Mouse (Mus musculus) gastrocnemius, postnatal 14 days (tissue): ENCODE measurements around the gene Naxe. TPM values are rescaled to one million over a fixed set of nuclear protein-coding genes. Genes with fewer than 3 reads are reported as not detected.

Source experiments
- DNase-seq: peaks from one replicate; pipeline ENCODE4 v3.0.0; 2021; ENCODE audit warnings: mixed read lengths
- intact Hi-C: fragments of 180-260 bp; cut with DNase I; formaldehyde crosslinking; loops from one replicate; pipeline ENCODE4 v1.15.1; 2025; ENCODE audit warnings: low total_unique reads
- total RNA-seq, 2 experiments: library from RNA; stranded (reverse); gene quantifications; 2 replicates each; pipeline ENCODE4 v1.2.3; 2021

Naxe gene
- total RNA-seq, 2 experiments from 2014 or later: 47.1 to 47.4 TPM

DNA sequence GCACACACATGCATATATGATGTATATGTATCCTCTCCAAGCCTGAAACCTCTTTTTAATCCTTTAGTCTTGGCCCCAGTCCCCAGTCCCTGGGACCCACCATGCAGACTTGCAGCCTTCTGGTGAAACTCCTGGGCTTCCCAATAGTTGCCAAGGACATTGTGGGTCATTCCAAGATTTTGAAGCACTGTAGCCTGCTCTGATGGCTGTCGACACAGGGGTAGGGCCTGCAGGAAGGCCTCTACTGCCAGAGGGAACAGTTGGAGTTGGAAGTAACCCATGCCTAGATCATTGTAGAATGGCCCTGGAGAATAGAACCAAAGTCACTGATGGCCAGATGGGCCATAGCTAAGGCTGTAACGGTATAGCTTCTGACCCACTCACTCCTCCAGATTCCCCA is 16.1 kb upstream of the Naxe start:
- DNase-seq: no peak
- intact Hi-C loops: no loop called here

- no peak for DNase-seq
- intact Hi-C loops: loop anchor here (2.0 kb wide), 1 partner anchor 63 kb away; no protein-coding TSS in a partner anchor
Observed at GRCm38 (mm10) chr3:88073631-88074030, 15.3 kb upstream of the Naxe start.

- intact Hi-C loops: loop anchor here (2.0 kb wide), 1 partner anchor 61 kb away; no protein-coding TSS in a partner anchor
Observed at GRCm38 (mm10) chr3:88071783-88072182, 13.5 kb upstream of the Naxe start.

GRCm38 (mm10) chr3:88068386-88068785 is 10.1 kb upstream of the Naxe start:
- intact Hi-C loops: no loop called here
- DNase-seq: no peak

More at GRCm38 (mm10) chr3:88071783-88072182, 13.5 kb upstream of the Naxe start:
- DNase-seq: peak; percentile 82

- no peak for DNase-seq
- intact Hi-C loops: loop anchor here (10.0 kb wide), 1 partner anchor 112 kb away; the partner anchor contains the start of gene Crabp2
Observed at GRCm38 (mm10) chr3:88057030-88057429, 1.3 kb downstream of the Naxe start.

GRCm38 (mm10) chr3:88049532-88049931 is 8.8 kb downstream of the Naxe start:
- intact Hi-C loops: no loop called here
- DNase-seq: no peak

- intact Hi-C loops: no loop called here
- peak; percentile 84 for DNase-seq
Observed at GRCm38 (mm10) chr3:88042661-88043421, 15.5 kb downstream of the Naxe start, which contains the start of gene Gpatch4. Gene Gpatch4 (plus strand): TSS chr3:88043108.

GRCm38 (mm10) chr3:88035561-88036293 is 22.6 kb downstream of the Naxe start:
- intact Hi-C loops: no loop called here
- DNase-seq: no peak

GRCm38 (mm10) chr3:88033506-88033905 is 24.8 kb downstream of the Naxe start:
- DNase-seq: no peak
- intact Hi-C loops: no loop called here

DNA sequence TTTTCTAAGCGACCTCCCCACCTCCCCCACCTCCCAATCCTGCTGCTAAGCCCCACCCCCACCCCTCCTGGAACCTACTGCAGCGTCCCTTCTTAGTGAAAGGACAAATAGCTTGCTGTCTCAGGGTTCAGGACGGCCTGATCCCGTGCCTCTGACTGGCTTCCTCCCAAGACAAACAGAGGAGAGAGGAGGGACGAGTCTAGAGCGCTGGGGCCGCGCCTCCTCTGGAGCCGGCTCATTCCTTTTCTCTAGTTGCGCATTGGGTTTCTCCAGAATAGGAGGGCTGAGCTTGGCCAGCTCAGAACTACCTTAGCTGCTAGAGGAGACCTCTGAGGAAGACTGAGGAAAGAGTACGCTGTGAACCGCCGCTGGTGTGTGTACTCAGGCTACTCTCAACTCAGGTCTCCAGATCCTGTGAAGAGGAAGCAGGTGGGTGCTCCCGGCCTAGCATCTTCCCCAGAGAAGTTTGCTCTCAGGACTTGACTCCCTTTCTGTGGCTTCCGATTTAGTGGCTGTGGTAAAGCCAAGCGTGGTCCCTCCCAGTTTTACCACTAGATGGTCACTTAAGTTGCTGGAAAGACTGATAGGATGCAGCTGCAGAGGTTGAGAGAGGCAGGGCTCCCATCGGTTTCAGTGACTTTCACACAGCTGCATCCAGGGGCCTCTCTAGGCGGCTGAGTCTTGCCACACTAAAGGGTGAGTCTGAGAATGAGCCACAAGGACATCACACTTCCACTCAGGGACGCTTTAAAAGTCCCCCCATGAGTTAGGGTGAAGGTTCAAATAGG is 27.5 kb downstream of the Naxe start:
- intact Hi-C loops: no loop called here
- no peak for DNase-seq

DNA sequence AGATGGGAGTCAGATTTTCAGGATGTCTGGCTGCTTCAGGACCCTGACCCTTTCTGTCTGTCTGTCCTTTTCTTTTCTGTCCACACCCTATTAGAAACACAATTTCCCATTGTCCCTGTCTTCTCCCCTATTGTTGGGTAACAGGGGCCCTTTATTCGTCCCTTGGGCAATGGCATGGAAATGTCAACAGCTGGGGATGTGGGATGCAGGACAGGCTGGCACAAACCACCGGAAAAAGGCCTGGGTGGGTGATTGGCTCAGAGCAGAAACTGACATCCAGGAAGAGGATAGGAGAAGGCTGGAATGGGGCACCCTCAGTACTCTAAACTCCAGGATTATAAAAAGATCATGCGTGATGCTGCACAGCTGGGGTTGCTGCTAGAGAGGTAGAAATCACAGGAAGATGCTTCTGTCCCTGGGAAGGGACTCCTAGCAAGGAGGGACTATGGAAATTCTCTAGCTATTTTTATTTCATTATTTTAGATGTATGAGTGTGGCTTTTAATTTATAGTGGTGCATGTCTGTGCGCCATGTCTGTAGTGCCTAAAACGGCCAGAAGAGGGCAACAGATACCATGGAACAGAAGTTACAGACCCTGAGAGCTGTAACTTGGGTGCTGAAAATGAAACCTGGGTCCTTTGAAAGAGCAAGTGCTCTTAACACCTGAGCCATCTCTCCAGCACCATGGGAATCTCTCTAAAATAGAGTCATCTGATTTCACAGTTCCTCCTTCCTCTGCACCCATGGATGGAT is 30.7 kb downstream of the Naxe start, which contains the start of gene Hapln2:
Gene Hapln2 (minus strand): TSS at position 150 of the 753 bp plus-strand sequence.
- intact Hi-C loops: no loop called here

DNA sequence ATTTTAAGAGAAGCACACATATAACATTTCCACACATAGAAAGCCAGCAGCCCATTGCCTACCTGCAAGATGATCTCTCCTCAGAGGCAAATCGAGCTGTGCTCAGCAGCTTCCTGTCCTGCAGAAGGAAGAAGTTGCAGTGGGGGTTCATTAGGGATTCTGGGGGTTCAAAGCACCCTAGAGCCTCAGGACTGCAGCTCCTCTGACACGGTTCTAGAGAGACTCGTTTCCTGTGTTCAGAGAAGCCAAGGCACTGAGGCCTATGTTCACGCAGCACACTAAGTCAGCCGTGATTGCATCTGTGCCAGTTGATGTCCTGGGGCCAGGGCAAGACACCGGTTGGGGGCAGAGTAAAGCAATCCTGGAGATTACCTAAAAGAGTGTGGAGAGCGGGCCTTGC is 31.5 kb downstream of the Naxe start:
- intact Hi-C loops: no loop called here
- DNase-seq: no peak

More for the DNA sequence above, 30.7 kb downstream of the Naxe start, which contains the start of gene Hapln2:
- DNase-seq: no peak

GRCm38 (mm10) chr3:88023192-88024074 is 34.9 kb downstream of the Naxe start:
- intact Hi-C loops: no loop called here
- DNase-seq: no peak

- peak; percentile 85 for DNase-seq
- intact Hi-C loops: no loop called here
Observed at GRCm38 (mm10) chr3:88022322-88023191, 35.7 kb downstream of the Naxe start.

- no peak for DNase-seq
- intact Hi-C loops: loop anchor here (2.0 to 10.0 kb wide), 2 partner anchors 62 to 234 kb away; no protein-coding TSS in a partner anchor
Observed at GRCm38 (mm10) chr3:88010634-88011265, 47.5 kb downstream of the Naxe start.
